Comparison of ENCODE assay signal across 10 mouse cellular contexts in genomic region chr1:72577481-72577922, GRCm38 (mm10). TPM values are rescaled to one million over a fixed set of nuclear protein-coding genes. Genes with fewer than 3 reads are reported as not detected.
DNase-seq lines count a peak whose midpoint lies in the region; ATAC-seq and TF ChIP-seq lines count a peak whose summit lies in the region.
"Had no signal": no experiment of that assay in that cellular context is flagged by ENCODE, and none has a peak within 500 bp of the region (broad histone marks: within the 10 kb centered on the region; RNA-seq: fewer than 3 reads in every experiment).

No protein-coding gene starts in this region.

- no peak for TF ChIP-seq POLR2A in testis, adult 2 months (IDR thresholded peaks at IDR 0.05; ENCODE audit: control insufficient read depth, low read depth, low read length)

- H3K27ac ChIP-seq in testis, adult 2 months (ENCODE audit: control insufficient read depth, insufficient read depth, low read depth, low read length) = no peak overlapping the region
- 0 out of 2 replicates have a peak overlapping the region, but pooled peaks have one; percentile 26 for H3K27ac ChIP-seq in forebrain, embryonic 12.5 days
- H3K27ac ChIP-seq in limb, embryonic 15.5 days = no peak overlapping the region

- peak overlapping the region; percentile 39 for H3K4me2 ChIP-seq in forebrain, embryonic 12.5 days
- peak overlapping the region; percentile 26 for H3K4me2 ChIP-seq in limb, embryonic 15.5 days

- TF ChIP-seq CTCF in testis, adult 2 months (IDR thresholded peaks at IDR 0.05; ENCODE audit: control insufficient read depth, insufficient read depth, insufficient replicate concordance, low read depth, low read length) = no peak

- H3K27me3 ChIP-seq in testis, adult 2 months (ENCODE audit: control insufficient read depth, insufficient read depth, low read length) = no peaks in the 10 kb centered on the region
- peaks cover 8% of the 10 kb centered on the region for H3K27me3 ChIP-seq in forebrain, embryonic 12.5 days
- H3K27me3 ChIP-seq in limb, embryonic 15.5 days = no peaks in the 10 kb centered on the region

- WGBS in forebrain, embryonic 12.5 days = under 1% methylated on average over 12 of the region's 12 CpGs
- WGBS in limb, embryonic 15.5 days = 4% methylated on average over 12 of the region's 12 CpGs

- peaks cover 10% of the 10 kb centered on the region for H3K4me1 ChIP-seq in testis, adult 2 months (ENCODE audit: control insufficient read depth, insufficient read depth, low read length)
- peaks cover 25% of the 10 kb centered on the region for H3K4me1 ChIP-seq in forebrain, embryonic 12.5 days
- peaks cover 9% of the 10 kb centered on the region for H3K4me1 ChIP-seq in limb, embryonic 15.5 days

- ATAC-seq in forebrain, embryonic 12.5 days (ENCODE audit: low FRiP score) = peak; percentile 13; the same call in 1 of the 2 replicates
- no peak for ATAC-seq in limb, embryonic 15.5 days (ENCODE audit: insufficient number of reproducible peaks, low FRiP score, low TSS enrichment, low read depth)
- no peak for ATAC-seq in granulocyte monocyte progenitor cell, adult 5-6 weeks (replicated peaks; ENCODE audit: poor library complexity, severe bottlenecking)

- no peaks in the 10 kb centered on the region for H3K9me3 ChIP-seq in forebrain, embryonic 12.5 days
- no peaks in the 10 kb centered on the region for H3K9me3 ChIP-seq in limb, embryonic 15.5 days

- 0 out of 2 replicates have a peak overlapping the region, but pooled peaks have one; percentile 21 for H3K9ac ChIP-seq in forebrain, embryonic 12.5 days
- no peak overlapping the region for H3K9ac ChIP-seq in limb, embryonic 15.5 days

- DNase-seq in testis, postnatal 14 days (ENCODE audit: low spot score) = no peak
- no peak for DNase-seq in adrenal gland, postnatal 14 days
- DNase-seq in kidney, postnatal 36 days = no peak
- DNase-seq: cerebellum, postnatal 10 days had no signal

- H3K36me3 ChIP-seq in testis, adult 2 months (ENCODE audit: control insufficient read depth, insufficient read depth, low read length) = no peaks in the 10 kb centered on the region
- no peaks in the 10 kb centered on the region for H3K36me3 ChIP-seq in forebrain, embryonic 12.5 days (replicated peaks)
- H3K36me3 ChIP-seq in limb, embryonic 15.5 days = no peaks in the 10 kb centered on the region

- peak overlapping the region; percentile 69 for H3K4me3 ChIP-seq in testis, adult 2 months (ENCODE audit: control insufficient read depth, low read depth, low read length)
- H3K4me3 ChIP-seq in forebrain, embryonic 12.5 days (replicated peaks) = no peak overlapping the region; the same call in 1 of the 2 replicates
- 0 out of 2 replicates have a peak overlapping the region, but pooled peaks have one; percentile 4 for H3K4me3 ChIP-seq in limb, embryonic 15.5 days

RNA-seq across cellular contexts. Expression of gene Smarcal1, which starts 5.5 kb away (rescaled TPM):
- polyA plus RNA-seq in testis, adult 2 months (2012; rRNA removed) = 10.7 and 12.9 TPM in 2 replicates
- 31.7 and 31.8 TPM in 2 replicates for polyA plus RNA-seq in forebrain, embryonic 12.5 days (2016; fragmentation: Nextera tagmentation; extraction: Ambion mirVana)
- 21.6 and 23.8 TPM in 2 replicates for polyA plus RNA-seq in limb, embryonic 15.5 days (2015; fragmentation: Nextera tagmentation; extraction: Ambion mirVana)
- 33.7 and 37.4 TPM in 2 replicates for total RNA-seq in adrenal gland, postnatal 14 days (2021)
- 25.7 and 31.2 TPM in 2 replicates for total RNA-seq in granulocyte monocyte progenitor cell, adult 5-6 weeks (2014; fragmentation: Nextera tagmentation)
- total RNA-seq in granulocyte monocyte progenitor cell, adult 5-6 weeks (2017) = 26.3 and 30.3 TPM in 2 replicates

RNA-seq across cellular contexts. Expression of gene March4, which starts 40.8 kb away (rescaled TPM):
- polyA plus RNA-seq in testis, adult 2 months (2012; rRNA removed) = 0.33 and 0.43 TPM in 2 replicates
- 0.57 and 0.91 TPM in 2 replicates for polyA plus RNA-seq in forebrain, embryonic 12.5 days (2016; fragmentation: Nextera tagmentation; extraction: Ambion mirVana)
- not detected in 2 replicates for polyA plus RNA-seq in limb, embryonic 15.5 days (2015; fragmentation: Nextera tagmentation; extraction: Ambion mirVana)
- total RNA-seq in adrenal gland, postnatal 14 days (2021) = 0.78 and 1.7 TPM in 2 replicates
- total RNA-seq in granulocyte monocyte progenitor cell, adult 5-6 weeks (2014; fragmentation: Nextera tagmentation) = not detected in 2 replicates
- not detected in 2 replicates for total RNA-seq in granulocyte monocyte progenitor cell, adult 5-6 weeks (2017)
- total RNA-seq: liver, adult 2 months had no signal
- polyA plus RNA-seq: heart, postnatal 0 days; liver, adult 2 months had no signal
